Mouse (Mus musculus) cerebellum, adult 2 months (tissue): Measurements from ENCODE around the gene Nf2.

ENCODE experiments used
- CTCF ChIP-seq: fragments of 200-500 bp; IDR thresholded peaks from 2 replicates; pipeline ENCODE4 v1.5.1; 2011; ENCODE audit warnings: low read depth, mild to moderate bottlenecking, control low read depth, low read length, moderate library complexity, borderline replicate concordance; ENCODE audit not compliant: insufficient read depth
- POLR2A ChIP-seq: fragments of 200-500 bp; IDR thresholded peaks from 2 replicates; pipeline ENCODE4 v1.6.1; 2011; ENCODE audit warnings: low read length, control low read depth, borderline replicate concordance; ENCODE audit not compliant: insufficient read depth

- no peak for TF ChIP-seq CTCF
- no peak for TF ChIP-seq POLR2A
These were observed 13.4 kb upstream of the Nf2 start for GRCm38 (mm10) chr11:4862730-4863129.
